Mouse (Mus musculus) hindbrain, embryonic 10.5 days (tissue): ENCODE data around the gene Gm20825. TPM values are rescaled to one million over a fixed set of nuclear protein-coding genes. Genes with fewer than 3 reads are reported as not detected.
"Not testable (repeated sequence)": the region's sequence is repeated elsewhere in the genome, so short reads cannot be mapped to it uniquely, and the experiment has no call there.

Experiments used
- DNase-seq: peaks from one replicate; pipeline ENCODE4 v3.0.0-alpha.2; 2017; ENCODE audit warnings: low spot score
- H3K27ac ChIP-seq: fragments of 300-500 bp; sonication (generic); 2 replicates; pipeline ENCODE4 v1.5.1; 2016; ENCODE audit warnings: mild to moderate bottlenecking, moderate library complexity
- H3K27me3 ChIP-seq: fragments of 300-500 bp; sonication (generic); 2 replicates; pipeline ENCODE4 v1.6.1; 2016; ENCODE audit warnings: mild to moderate bottlenecking; ENCODE audit not compliant: poor library complexity, insufficient read depth, severe bottlenecking
- H3K36me3 ChIP-seq: fragments of 300-500 bp; sonication (generic); 2 replicates; pipeline ENCODE4 v1.6.1; 2016; ENCODE audit warnings: mild to moderate bottlenecking, moderate library complexity
- H3K4me1 ChIP-seq: fragments of 300-500 bp; sonication (generic); replicated peaks from 2 replicates; pipeline ENCODE4 v1.6.1; 2016; ENCODE audit warnings: mild to moderate bottlenecking
- H3K4me3 ChIP-seq: fragments of 300-500 bp; sonication (generic); 2 replicates; pipeline ENCODE4 v1.5.1; 2016; ENCODE audit warnings: mild to moderate bottlenecking, moderate library complexity
- H3K9me3 ChIP-seq: fragments of 300-500 bp; sonication (generic); 2 replicates; pipeline ENCODE4 v1.6.1; 2016; ENCODE audit warnings: mild to moderate bottlenecking, moderate library complexity
- WGBS: fragments of 180-500 bp; shearing (Covaris S2); methylation state at CpG from one replicate; pipeline ENCODE4 v1.1.7; 2016; 5-methylcytosine and 5-hydroxymethylcytosine counted together
- polyA plus RNA-seq: library from polyadenylated mRNA; unstranded; fragments of >200 nt; fragmentation: Nextera tagmentation; extraction: Ambion mirVana; gene quantifications from 2 replicates; pipeline ENCODE4 v1.2.1, GENCODE M21; 2016

Gm20825 gene
- polyA plus RNA-seq = not detected in 2 replicates

- H3K9me3 ChIP-seq, DNase-seq, H3K36me3 ChIP-seq, H3K27me3 ChIP-seq, H3K4me3 ChIP-seq, H3K27ac ChIP-seq, H3K4me1 ChIP-seq: not testable (repeated sequence)
- WGBS = 57% methylated on average over 4 of the region's 4 CpGs
Measured at GRCm38 (mm10) chrY:8071407-8071806, at the start of gene Gm20825. Gene Gm20825 (minus strand): TSS chrY:8071507.

Other genes starting within 250 kb of the Gm20825 start
- not detected in 2 replicates for gene Gm29049, start 74.3 kb downstream of the Gm20825 start, polyA plus RNA-seq
- gene Gm20824, start 186.4 kb upstream of the Gm20825 start, polyA plus RNA-seq = not detected in 2 replicates